Mouse (Mus musculus) E14TG2a.4 (cell line): Measurements from ENCODE around the gene Plekhs1.

ENCODE experiments used
- H3K27me3 ChIP-seq: 2 replicates; pipeline ENCODE4 v1.6.1; 2014; ENCODE audit warnings: low read length, control low read depth; ENCODE audit not compliant: insufficient read depth
- H3K36me3 ChIP-seq: 2 replicates; pipeline ENCODE4 v1.6.1; 2014; ENCODE audit warnings: low read length, control low read depth; ENCODE audit not compliant: insufficient read depth
- H3K4me1 ChIP-seq: replicated peaks from 2 replicates; pipeline ENCODE4 v1.6.1; 2014; ENCODE audit warnings: low read depth, low read length, control low read depth
- H3K4me3 ChIP-seq: replicated peaks from 2 replicates; pipeline ENCODE4 v1.5.1; 2014; ENCODE audit warnings: mild to moderate bottlenecking, low read length
- H3K9me3 ChIP-seq: 2 replicates; pipeline ENCODE4 v1.6.1; 2014; ENCODE audit warnings: low read length, control low read depth
- CTCF ChIP-seq: conservative IDR thresholded peaks from 2 replicates; pipeline ENCODE4 v1.5.1; 2014; ENCODE audit warnings: low read length
- NANOG ChIP-seq: IDR thresholded peaks from 2 replicates; pipeline ENCODE4 v1.6.1; 2014; ENCODE audit warnings: borderline replicate concordance, low read length, mixed read lengths
- POU5F1 ChIP-seq: IDR thresholded peaks from 2 replicates; pipeline ENCODE4 v1.6.1; 2014; ENCODE audit warnings: low read length, borderline replicate concordance

Gene Plekhs1

GRCm38 (mm10) chr19:56531251-56531650 is 69.8 kb downstream of the Plekhs1 start:
- Histone ChIP-seq H3K4me3 (no peak overlapping the region), H3K4me1 (peaks cover 7% of the 10 kb centered on the region), H3K36me3 (peaks cover 19% of the 10 kb centered on the region), H3K9me3 (no peaks in the 10 kb centered on the region), H3K27me3 (no peaks in the 10 kb centered on the region)
- no peak for TF ChIP-seq POU5F1
- TF ChIP-seq NANOG, result no peak

GRCm38 (mm10) chr19:56533291-56534071 is 72.0 kb downstream of the Plekhs1 start:
- Histone ChIP-seq H3K9me3 (no peaks in the 10 kb centered on the region), H3K36me3 (peaks cover 36% of the 10 kb centered on the region), H3K27me3 (no peaks in the 10 kb centered on the region), H3K4me1 (peaks cover 17% of the 10 kb centered on the region), H3K4me3 (no peak overlapping the region)
- TF ChIP-seq NANOG, result no peak
- no peak for TF ChIP-seq POU5F1
- no peak for TF ChIP-seq CTCF

- peaks cover 36% of the 10 kb centered on the region for H3K36me3 ChIP-seq
- H3K4me1 ChIP-seq, result peaks cover 17% of the 10 kb centered on the region
- no peak overlapping the region for H3K4me3 ChIP-seq
- H3K9me3 ChIP-seq, result no peaks in the 10 kb centered on the region
- H3K27me3 ChIP-seq, result no peaks in the 10 kb centered on the region
- TF ChIP-seq CTCF, result no peak
- TF ChIP-seq NANOG, result no peak
- TF ChIP-seq POU5F1, result no peak
Observed at GRCm38 (mm10) chr19:56534337-56534736, 72.9 kb downstream of the Plekhs1 start.

GRCm38 (mm10) chr19:56535064-56535463 is 73.6 kb downstream of the Plekhs1 start:
- Histone ChIP-seq H3K36me3 (peaks cover 37% of the 10 kb centered on the region), H3K4me3 (no peak overlapping the region), H3K4me1 (peaks cover 19% of the 10 kb centered on the region), H3K9me3 (no peaks in the 10 kb centered on the region), H3K27me3 (no peaks in the 10 kb centered on the region)
- no peak for TF ChIP-seq NANOG
- no peak for TF ChIP-seq CTCF

- no peak overlapping the region for H3K4me3 ChIP-seq
- peaks cover 40% of the 10 kb centered on the region for H3K36me3 ChIP-seq
- no peaks in the 10 kb centered on the region for H3K9me3 ChIP-seq
- H3K4me1 ChIP-seq, result peaks cover 22% of the 10 kb centered on the region
- no peak for TF ChIP-seq POU5F1
- no peaks in the 10 kb centered on the region for H3K27me3 ChIP-seq
Observed at GRCm38 (mm10) chr19:56535765-56536164, 74.3 kb downstream of the Plekhs1 start.
